Mouse (Mus musculus) B cell, adult (primary cell): Measurements from ENCODE around the gene Olfr463. TPM values are rescaled to one million over a fixed set of nuclear protein-coding genes. Genes with fewer than 3 reads are reported as not detected.

Experiments
- total RNA-seq: library from RNA; stranded (reverse); gene quantifications from 4 replicates; pipeline ENCODE4 v1.2.4, GENCODE M21; 2023; ENCODE audit not compliant: inconsistent age

Olfr463 gene
- total RNA-seq = not detected in 4 replicates

GRCm38 (mm10) chr11:87897287-87897686 is at the start of gene Olfr463:
Gene Olfr463 (minus strand): TSS chr11:87897387.

GRCm38 (mm10) chr11:87920966-87921365 is 23.8 kb upstream of the Olfr463 start, which contains the start of gene Olfr464:
Gene Olfr464 (minus strand): TSS chr11:87920967.

GRCm38 (mm10) chr11:87892168-87892567 is 5.0 kb downstream of the Olfr463 start, which contains the start of gene Olfr462:
Gene Olfr462 (minus strand): TSS chr11:87892268.

DNA sequence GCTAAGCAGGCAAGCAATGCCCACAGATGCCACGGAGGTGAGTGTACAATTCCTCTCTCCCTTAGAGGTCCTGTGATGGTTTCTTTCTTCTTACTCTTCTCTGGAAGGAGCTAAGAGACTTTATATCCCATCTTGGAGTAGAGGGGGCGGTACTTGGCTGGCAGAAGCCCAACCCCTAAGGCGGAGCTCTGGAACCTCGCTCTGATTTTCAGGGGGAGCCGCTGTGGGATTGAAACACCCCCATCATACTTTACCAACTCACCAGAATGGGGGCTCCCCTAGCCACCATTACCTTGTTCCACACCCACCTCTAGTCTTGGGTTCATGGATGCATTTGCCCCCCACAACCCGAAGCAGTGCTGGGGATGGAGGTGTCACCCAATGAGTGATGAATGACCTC is 21.8 kb downstream of the Olfr463 start, which contains the start of gene Epx:
TSS of gene Epx (minus strand) at position 101 of the 400 bp plus-strand sequence.

GRCm38 (mm10) chr11:87852690-87853596 is 44.2 kb downstream of the Olfr463 start, which contains the start of gene Mks1:
Gene Mks1 (plus strand): TSS chr11:87853215.

Other genes starting within 250 kb of the Olfr463 start
- gene Rnf43, start 234.7 kb downstream of the Olfr463 start, total RNA-seq = 4.0 to 5.3 TPM (median 4.6 TPM) in 4 replicates
- 126 to 136 TPM (median 129 TPM) in 4 replicates for gene Supt4a, start 159.8 kb downstream of the Olfr463 start, total RNA-seq
- gene Tspoap1, start 136.8 kb downstream of the Olfr463 start, total RNA-seq = 11.4 to 15.4 TPM (median 12.7 TPM) in 4 replicates
- 0.26 to 1.4 TPM (median 0.44 TPM) in 4 replicates for gene Mpo, start 103.8 kb downstream of the Olfr463 start, total RNA-seq
- gene Lpo, start 69.1 kb downstream of the Olfr463 start, total RNA-seq = not detected in 4 replicates
- gene Mks1, start 44.2 kb downstream of the Olfr463 start, total RNA-seq = 15.7 to 17.9 TPM (median 16.7 TPM) in 4 replicates
- gene Epx, start 21.9 kb downstream of the Olfr463 start, total RNA-seq = 0.29 TPM in 1 of 4 replicates, not detected in the others
- gene Olfr462, start 5.1 kb downstream of the Olfr463 start, total RNA-seq = not detected in 4 replicates
- not detected in 4 replicates for gene Olfr464, start 23.6 kb upstream of the Olfr463 start, total RNA-seq
- 11.6 to 12.9 TPM (median 12.7 TPM) in 4 replicates for gene Dynll2, start 90.1 kb upstream of the Olfr463 start, total RNA-seq
- 369 to 392 TPM (median 383 TPM) in 4 replicates for gene Srsf1, start 150.0 kb upstream of the Olfr463 start, total RNA-seq
- 63.2 to 75.5 TPM (median 69.9 TPM) in 4 replicates for gene Vezf1, start 170.9 kb upstream of the Olfr463 start, total RNA-seq
- 6.3 to 9.9 TPM (median 7.8 TPM) in 4 replicates for gene Cuedc1, start 200.7 kb upstream of the Olfr463 start, total RNA-seq